Mouse (Mus musculus) cerebellum, adult (tissue): ENCODE data around the gene Nfkbie.

Experiments used
- ATAC-seq: cut with Nextera tagmentation; 2 replicates; pipeline ENCODE4 v1.9.2; 2017; ENCODE audit warnings: mild to moderate bottlenecking, moderate library complexity, mixed read lengths; ENCODE audit not compliant: insufficient number of reproducible peaks, low FRiP score, low TSS enrichment

The Nfkbie gene

DNA sequence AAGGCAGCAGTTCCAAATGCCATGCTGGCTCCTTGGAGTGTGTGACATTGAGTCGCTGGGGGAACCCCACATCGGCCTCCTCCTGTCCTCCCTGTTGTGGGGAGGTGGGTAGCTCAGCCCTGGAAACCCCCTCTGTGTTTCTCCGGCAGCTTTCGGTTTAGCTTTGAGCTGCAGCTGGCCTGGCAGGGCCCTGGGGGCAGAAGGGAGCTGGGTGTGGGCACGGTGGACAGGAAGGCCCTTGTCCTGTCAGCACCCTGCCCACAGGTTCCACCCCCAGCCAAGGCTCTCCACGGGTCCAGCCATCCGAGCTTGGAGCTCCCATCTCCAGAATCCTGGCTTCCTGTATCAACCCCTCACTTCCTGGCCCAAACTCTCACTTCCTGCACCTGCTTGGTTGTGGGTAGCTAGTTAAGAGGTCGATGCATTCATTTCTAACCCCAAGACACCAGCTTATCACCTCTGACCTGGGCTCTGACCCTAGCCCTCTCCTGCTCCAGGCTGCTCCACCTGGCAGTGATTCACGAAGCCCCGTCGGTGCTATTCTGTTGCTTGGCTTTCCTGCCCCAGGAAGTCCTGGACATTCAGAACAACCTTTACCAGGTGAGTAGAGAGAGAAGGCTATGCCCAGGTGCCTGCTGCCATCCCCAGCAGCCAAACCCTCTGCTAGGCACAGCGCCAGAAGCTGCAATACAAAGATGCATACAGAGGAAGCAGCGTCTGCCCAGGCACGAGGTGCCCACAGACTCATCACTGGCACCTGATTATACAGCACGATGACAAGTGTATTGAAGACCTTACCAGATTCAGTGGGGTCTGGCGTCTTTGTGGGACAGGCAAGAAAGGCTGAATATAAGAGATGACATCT is 2.7 kb downstream of the Nfkbie start:
- ATAC-seq, result no peak

DNA sequence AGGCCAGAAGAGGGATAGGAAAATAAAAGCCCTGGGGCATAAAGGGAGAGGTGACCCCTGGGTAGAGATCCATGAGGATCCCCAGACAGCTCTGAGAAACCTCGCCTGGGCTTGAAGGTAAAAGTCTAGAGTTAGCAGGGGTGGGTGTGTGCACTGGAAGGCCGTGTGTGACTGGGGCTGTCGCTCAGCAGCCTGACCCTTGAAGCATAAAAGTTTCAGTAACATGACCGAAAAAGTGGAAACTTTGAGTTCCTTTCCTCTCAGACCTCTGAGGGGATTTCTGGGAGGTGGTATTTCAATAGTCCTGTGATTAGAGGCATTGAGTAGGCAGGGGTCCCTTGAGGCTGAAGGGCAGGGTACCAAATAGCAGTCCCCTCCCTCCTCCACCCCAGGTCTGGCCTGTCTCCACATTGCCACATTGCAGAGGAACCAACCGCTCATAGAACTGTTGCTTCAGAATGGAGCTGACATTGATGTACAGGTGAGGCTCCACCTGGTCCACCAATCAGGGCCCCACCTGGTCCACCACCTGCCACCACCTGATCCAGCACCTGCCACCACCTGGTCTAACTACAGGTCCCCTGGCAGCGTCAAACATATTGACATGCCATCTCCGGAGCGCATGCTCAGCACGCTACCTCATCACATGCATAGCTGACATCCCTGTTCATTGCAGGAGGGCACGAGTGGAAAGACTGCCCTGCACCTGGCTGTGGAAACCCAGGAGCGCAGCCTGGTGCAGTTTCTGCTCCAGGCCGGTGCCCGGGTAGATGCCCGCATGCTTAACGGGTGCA is 4.4 kb downstream of the Nfkbie start:
- ATAC-seq, result no peak

GRCm38 (mm10) chr17:45563216-45563615 is 7.7 kb downstream of the Nfkbie start:
- no peak for ATAC-seq

- ATAC-seq, result peak; percentile 83
Measured at GRCm38 (mm10) chr17:45563655-45564530, 8.4 kb downstream of the Nfkbie start, which contains the start of gene Slc35b2. Slc35b2 (plus strand) TSS chr17:45563874.

GRCm38 (mm10) chr17:45564531-45565084 is 9.1 kb downstream of the Nfkbie start:
- ATAC-seq, result no peak

GRCm38 (mm10) chr17:45565103-45565502 is 9.6 kb downstream of the Nfkbie start:
- ATAC-seq, result no peak

DNA sequence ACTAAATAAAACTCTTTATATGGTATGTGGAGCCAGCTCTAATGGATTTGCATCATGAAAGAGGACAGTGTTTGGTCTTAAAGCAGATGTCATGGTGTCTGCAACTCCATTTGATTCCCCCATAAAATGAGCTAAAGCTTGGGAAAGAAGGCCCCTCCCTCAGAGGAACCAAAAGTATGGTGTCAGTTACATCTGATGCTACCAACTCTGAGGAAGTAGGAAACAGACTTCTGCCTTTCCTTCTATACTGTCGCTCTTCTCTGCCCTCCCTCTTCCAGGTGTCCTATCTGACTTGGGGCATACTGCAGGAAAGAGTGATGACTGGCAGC is 10.5 kb downstream of the Nfkbie start:
- ATAC-seq, result no peak

GRCm38 (mm10) chr17:45566360-45567161 is 11.1 kb downstream of the Nfkbie start:
- no peak for ATAC-seq

- no peak for ATAC-seq
Measured at GRCm38 (mm10) chr17:45567162-45567601, 11.7 kb downstream of the Nfkbie start.

DNA sequence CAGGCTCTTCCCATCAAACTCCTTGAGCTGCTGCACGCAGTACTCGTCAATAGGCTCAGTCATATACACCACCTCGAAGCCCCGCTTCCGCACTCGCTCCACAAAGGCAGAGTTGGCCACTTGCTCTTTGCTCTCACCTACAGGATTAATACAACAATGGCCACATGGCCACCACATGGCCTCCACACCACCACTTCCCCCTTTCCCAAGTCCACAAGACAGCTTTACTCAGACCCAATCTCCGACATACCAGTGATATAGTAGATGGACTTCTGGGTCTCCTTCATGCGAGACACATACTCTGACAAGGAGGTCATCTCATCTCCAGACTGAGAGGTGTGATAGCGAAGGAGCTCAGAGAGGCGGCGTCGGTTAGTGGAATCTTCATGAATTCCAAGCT is 13.5 kb downstream of the Nfkbie start:
- ATAC-seq, result no peak

GRCm38 (mm10) chr17:45569999-45570398 is 14.5 kb downstream of the Nfkbie start:
- ATAC-seq, result no peak

DNA sequence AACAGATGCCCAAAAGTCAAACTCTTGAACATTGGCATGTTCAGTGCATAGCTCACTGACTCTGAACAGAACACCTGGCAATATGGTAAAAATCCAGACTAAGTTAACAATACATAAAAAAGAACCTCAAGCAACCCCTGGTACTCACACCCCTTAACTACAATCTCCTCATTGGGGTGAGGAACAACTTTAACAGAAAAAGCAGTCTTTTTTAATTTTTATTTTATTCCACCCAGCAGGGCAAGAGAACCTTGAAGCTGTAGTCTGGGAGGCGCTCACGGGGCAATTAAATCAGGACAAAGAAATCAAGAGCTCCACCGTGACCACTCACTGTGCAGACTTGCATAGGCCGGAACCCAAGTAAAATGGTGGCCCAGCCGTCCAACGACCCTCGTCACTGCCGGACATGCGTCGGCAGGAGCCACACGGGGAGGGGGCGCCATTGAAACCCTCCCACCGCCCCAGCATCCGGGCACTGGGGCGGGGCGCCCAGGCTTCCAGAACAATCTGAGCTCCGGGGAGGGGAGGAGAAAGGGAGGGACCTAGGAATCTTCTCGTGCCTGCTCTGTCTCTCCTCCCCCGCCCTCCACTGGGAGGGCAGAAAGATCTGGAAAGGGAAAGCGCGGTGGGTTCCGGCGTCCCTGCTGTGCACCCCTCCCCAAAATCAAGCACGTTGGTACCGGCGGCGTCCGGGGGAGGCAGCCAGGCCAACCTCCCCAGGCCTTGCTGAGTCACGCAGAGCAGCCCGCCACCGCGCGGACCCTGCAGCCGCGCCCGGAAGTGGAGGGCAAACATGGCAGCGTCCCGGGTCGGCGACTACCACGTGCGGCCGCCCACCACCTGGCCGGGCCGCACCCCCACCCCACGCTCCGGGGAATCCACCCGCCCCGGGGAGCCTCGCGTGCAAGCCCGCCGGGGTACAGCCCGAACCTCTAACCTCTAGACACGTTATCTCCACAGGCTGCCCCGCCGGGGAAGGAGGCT is 16.9 kb downstream of the Nfkbie start:
- ATAC-seq, result peak; percentile 21; the same call in 1 of the 2 replicates

DNA sequence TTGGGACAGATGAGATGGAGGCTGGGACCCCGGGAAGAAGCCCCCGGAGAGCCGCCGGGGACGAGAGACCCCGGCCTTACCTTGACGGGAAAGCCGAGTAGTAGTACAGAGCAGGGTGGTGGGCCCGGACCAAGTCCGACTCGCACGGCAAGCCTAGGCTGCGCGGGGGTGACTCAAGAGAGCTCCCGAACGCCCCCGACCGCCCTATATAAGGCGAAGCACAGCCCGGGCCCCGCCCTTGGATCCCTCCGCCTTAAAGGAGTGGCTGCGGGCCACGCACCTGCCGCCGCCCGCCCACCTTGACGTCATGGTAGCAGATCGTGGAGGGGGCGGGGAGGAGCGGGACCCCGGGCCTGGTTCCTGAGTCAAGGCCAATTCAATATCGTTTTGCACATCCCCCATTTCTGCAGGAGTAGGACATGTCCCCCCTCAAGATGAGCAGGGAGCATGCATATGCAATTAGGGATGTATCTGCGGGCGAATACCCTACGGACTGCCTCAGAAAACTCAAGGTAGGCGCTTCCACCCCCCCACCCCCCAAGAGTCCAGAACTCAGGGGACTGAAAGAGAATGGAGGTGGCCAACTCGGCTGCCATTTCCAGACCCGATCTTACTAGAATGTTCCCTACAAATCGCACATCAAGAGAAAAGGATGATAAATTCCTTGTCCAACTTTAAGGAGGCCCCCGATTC is 17.7 kb downstream of the Nfkbie start, which contains the start of gene Hsp90ab1:
Gene Hsp90ab1 (minus strand): TSS at position 185 of the 693 bp plus-strand sequence.
- peak; percentile 42; the same call in 1 of the 2 replicates for ATAC-seq

- peak; percentile 32 for ATAC-seq
Measured at GRCm38 (mm10) chr17:45573780-45574123, 18.2 kb downstream of the Nfkbie start.

GRCm38 (mm10) chr17:45574129-45574761 is 18.7 kb downstream of the Nfkbie start:
- ATAC-seq, result peak; percentile 71

DNA sequence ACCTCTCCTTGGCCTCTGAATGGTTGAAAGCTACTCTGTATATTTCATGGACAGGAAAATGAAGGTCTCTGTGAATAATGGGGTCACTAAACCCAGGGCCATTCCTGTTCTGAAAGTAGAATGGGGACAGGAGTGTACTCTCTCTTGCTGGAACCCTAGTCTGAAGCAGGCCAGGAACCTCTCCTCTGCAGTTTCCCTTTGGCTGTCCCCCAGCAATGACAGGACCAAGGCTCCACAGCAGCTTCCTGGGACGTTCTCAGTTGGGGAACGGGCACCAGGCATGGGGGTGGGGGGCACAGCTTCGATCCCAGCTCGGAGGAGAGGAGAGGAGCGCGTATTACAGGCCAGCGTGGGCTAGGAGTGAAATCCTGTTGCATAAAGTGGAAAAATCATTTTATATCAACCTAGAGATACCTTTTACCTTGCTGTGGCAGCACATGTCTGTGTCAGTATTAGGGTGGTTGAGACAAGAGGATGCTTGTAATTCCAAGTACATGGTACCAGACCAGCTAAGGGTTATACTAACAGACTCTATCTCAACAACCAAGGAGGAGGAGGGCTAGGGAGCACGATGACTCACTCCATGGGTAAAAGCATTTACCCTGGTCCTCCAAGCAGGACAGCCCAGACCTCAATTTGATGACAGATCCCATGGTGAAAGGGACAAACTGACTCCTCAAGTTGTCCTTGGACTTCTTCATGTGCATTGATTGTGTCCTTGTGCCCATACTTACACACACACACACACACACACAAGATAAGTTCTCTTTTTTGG is 19.8 kb downstream of the Nfkbie start:
- no peak for ATAC-seq
